ENCODE assay signal across 10 mouse cellular contexts in genomic region chr17:36981845-36982244, GRCm38 (mm10). TPM values are rescaled to one million over a fixed set of nuclear protein-coding genes. Genes with fewer than 3 reads are reported as not detected.
A peak's percentile ranks its signal among the peaks of the same experiment; 100 is the strongest.
DNase-seq lines count a peak whose midpoint lies in the region; ATAC-seq and TF ChIP-seq lines count a peak whose summit lies in the region.
"Had no signal": no experiment of that assay in that cellular context is flagged by ENCODE, and none has a peak within 500 bp of the region (broad histone marks: within the 10 kb centered on the region; RNA-seq: fewer than 3 reads in every experiment).

No protein-coding gene starts in this region.

- no peaks in the 10 kb centered on the region for H3K9me3 ChIP-seq in lung, embryonic 14.5 days (ENCODE audit: low read depth, low read length)
- no peaks in the 10 kb centered on the region for H3K9me3 ChIP-seq in neural tube, embryonic 15.5 days (replicated peaks)
- H3K9me3 ChIP-seq: hindbrain, embryonic 15.5 days had no signal

- no peak for TF ChIP-seq CTCF in heart, adult 2 months (IDR thresholded peaks at IDR 0.05)
- no peak for TF ChIP-seq CTCF in lung, embryonic 14.5 days (IDR thresholded peaks at IDR 0.05; ENCODE audit: low read depth)

- no peaks in the 10 kb centered on the region for H3K79me2 ChIP-seq in heart, adult 2 months (replicated peaks; ENCODE audit: control insufficient read depth, insufficient read depth, low read length)

- H3K27ac ChIP-seq in heart, adult 2 months, result no peak overlapping the region
- no peak overlapping the region for H3K27ac ChIP-seq in lung, embryonic 14.5 days (ENCODE audit: low read depth)
- H3K27ac ChIP-seq in neural tube, embryonic 15.5 days (replicated peaks), result no peak overlapping the region
- H3K27ac ChIP-seq: hindbrain, embryonic 15.5 days had no signal

- WGBS in heart, adult 2 months, result 22% methylated on average over 4 of the region's 4 CpGs
- 7% methylated on average over 4 of the region's 4 CpGs for WGBS in lung, embryonic 14.5 days
- 5% methylated on average over 4 of the region's 4 CpGs for WGBS in neural tube, embryonic 15.5 days

- no peak for TF ChIP-seq POLR2A in heart, adult 2 months (IDR thresholded peaks at IDR 0.05; ENCODE audit: insufficient read depth, low read depth, low read length)

- no peaks in the 10 kb centered on the region for H3K4me1 ChIP-seq in heart, adult 2 months (ENCODE audit: control insufficient read depth, insufficient read depth, low read length)
- 0 out of 2 replicates have a peak, but pooled peaks cover 8% of the 10 kb centered on the region for H3K4me1 ChIP-seq in lung, embryonic 14.5 days (ENCODE audit: insufficient read depth)
- no peaks in the 10 kb centered on the region for H3K4me1 ChIP-seq in neural tube, embryonic 15.5 days
- H3K4me1 ChIP-seq: hindbrain, embryonic 15.5 days had no signal

- no peak for TF ChIP-seq EP300 in heart, adult 2 months (IDR thresholded peaks at IDR 0.05; ENCODE audit: insufficient read depth, low read depth, low read length)

- H3K36me3 ChIP-seq in heart, adult 2 months (ENCODE audit: control insufficient read depth, insufficient read depth, low read length), result no peaks in the 10 kb centered on the region
- H3K36me3 ChIP-seq in lung, embryonic 14.5 days (ENCODE audit: insufficient read depth), result no peaks in the 10 kb centered on the region
- H3K36me3 ChIP-seq in neural tube, embryonic 15.5 days, result no peaks in the 10 kb centered on the region
- H3K36me3 ChIP-seq: hindbrain, embryonic 15.5 days had no signal

- no peak for ATAC-seq in lung, embryonic 14.5 days (ENCODE audit: insufficient read depth)
- no peak for ATAC-seq in neural tube, embryonic 15.5 days (ENCODE audit: low FRiP score)

- H3K27me3 ChIP-seq in heart, adult 2 months (ENCODE audit: control insufficient read depth, insufficient read depth, low read length), result no peaks in the 10 kb centered on the region
- 0 out of 2 replicates have a peak, but pooled peaks cover 4% of the 10 kb centered on the region for H3K27me3 ChIP-seq in lung, embryonic 14.5 days (ENCODE audit: insufficient read depth, low read length)
- H3K27me3 ChIP-seq in neural tube, embryonic 15.5 days (replicated peaks), result peaks cover 3% of the 10 kb centered on the region; the same call in 1 of the 2 replicates
- H3K27me3 ChIP-seq: hindbrain, embryonic 15.5 days had no signal

- no peak for DNase-seq in heart, adult 2 months
- no peak for DNase-seq in heart, postnatal 14 days
- no peak for DNase-seq in lung, embryonic 14.5 days
- no peak for DNase-seq in lung, postnatal 4 days
- DNase-seq in forelimb bud, embryonic 11.5 days (ENCODE audit: low read depth, low spot score), result peak; percentile 7
- DNase-seq in thymus, postnatal 25 days, result no peak
- DNase-seq in adrenal gland, adult 18-20 months (ENCODE audit: low spot score in 2 of 2), result no peak

- intact Hi-C loops in heart, adult 2 months (cut with DNase I), result no loop called here
- intact Hi-C loops in heart, postnatal 14 days (cut with DNase I), result no loop called here

- H3K4me2 ChIP-seq in lung, embryonic 14.5 days, result peak overlapping the region; percentile 50
- H3K4me2 ChIP-seq in neural tube, embryonic 15.5 days, result peak overlapping the region; percentile 28

- H3K9ac ChIP-seq in heart, adult 2 months (ENCODE audit: low read depth, low read length), result no peak overlapping the region
- H3K9ac ChIP-seq in lung, embryonic 14.5 days, result no peak overlapping the region
- no peak overlapping the region for H3K9ac ChIP-seq in neural tube, embryonic 15.5 days (replicated peaks)
- H3K9ac ChIP-seq: hindbrain, embryonic 15.5 days had no signal

- peak overlapping the region; percentile 22; the same call in 1 of the 2 replicates for H3K4me3 ChIP-seq in heart, adult 2 months
- no peak overlapping the region for H3K4me3 ChIP-seq in lung, embryonic 14.5 days (ENCODE audit: low read depth, low read length)
- no peak overlapping the region for H3K4me3 ChIP-seq in neural tube, embryonic 15.5 days (replicated peaks)
- H3K4me3 ChIP-seq: hindbrain, embryonic 15.5 days had no signal

RNA-seq across cellular contexts. Expression of gene 2410137M14Rik, which starts 0.8 kb away (rescaled TPM):
- total RNA-seq in heart, adult 2 months (2021), result under 1 TPM; 0.27 to 0.63 TPM
- 0.41 and 0.61 TPM in 2 replicates for polyA plus RNA-seq in heart, adult 2 months (2012; rRNA removed)
- not detected for total RNA-seq in heart, postnatal 14 days (2021)
- polyA plus RNA-seq in lung, embryonic 14.5 days (2014; fragmentation: Nextera tagmentation; extraction: Ambion mirVana), result not detected in 2 replicates
- polyA plus RNA-seq in neural tube, embryonic 15.5 days (2015; fragmentation: Nextera tagmentation; extraction: Ambion mirVana), result 0.27 TPM in 1 of 2 replicates, not detected in the other
- not detected for total RNA-seq in adrenal gland, adult 18-20 months (2021)
- polyA plus RNA-seq: forebrain, embryonic 11.5 days had no signal

RNA-seq across cellular contexts. Expression of gene H2-M5, which starts 7.5 kb away (rescaled TPM):
- total RNA-seq in heart, adult 2 months (2021), result under 1 TPM; 0.41 to 0.63 TPM
- polyA plus RNA-seq in heart, adult 2 months (2012; rRNA removed), result 0.14 and 0.35 TPM in 2 replicates
- total RNA-seq in heart, postnatal 14 days (2021), result under 1 TPM; 0.15 to 0.31 TPM
- polyA plus RNA-seq in lung, embryonic 14.5 days (2014; fragmentation: Nextera tagmentation; extraction: Ambion mirVana), result 0.17 and 0.22 TPM in 2 replicates
- polyA plus RNA-seq in neural tube, embryonic 15.5 days (2015; fragmentation: Nextera tagmentation; extraction: Ambion mirVana), result 2.5 and 2.7 TPM in 2 replicates
- total RNA-seq in adrenal gland, adult 18-20 months (2021), result not detected

RNA-seq across cellular contexts. Expression of gene Zfp57, which starts 19.1 kb away (rescaled TPM):
- 1 to 10 TPM in 1 of 2 experiments, under 1 TPM in 1; 0.94 to 1.4 TPM for total RNA-seq in heart, adult 2 months (2021)
- 2.3 and 4.3 TPM in 2 replicates for polyA plus RNA-seq in heart, adult 2 months (2012; rRNA removed)
- total RNA-seq in heart, postnatal 14 days (2021), result 1 to 10 TPM; 3.7 to 4.6 TPM
- 77.5 and 80.7 TPM in 2 replicates for polyA plus RNA-seq in lung, embryonic 14.5 days (2014; fragmentation: Nextera tagmentation; extraction: Ambion mirVana)
- 200 and 252 TPM in 2 replicates for polyA plus RNA-seq in neural tube, embryonic 15.5 days (2015; fragmentation: Nextera tagmentation; extraction: Ambion mirVana)
- total RNA-seq in adrenal gland, adult 18-20 months (2021), result 1 to 10 TPM; 2.5 to 3.5 TPM

RNA-seq across cellular contexts. Expression of gene Znrd1as, which starts 23.5 kb away (rescaled TPM):
- total RNA-seq in heart, adult 2 months (2021), result 10 to 100 TPM; 14.1 to 18.2 TPM
- polyA plus RNA-seq in heart, adult 2 months (2012; rRNA removed), result 4.0 and 8.8 TPM in 2 replicates
- total RNA-seq in heart, postnatal 14 days (2021), result 1 to 10 TPM; 8.5 to 9.9 TPM
- 5.1 and 6.9 TPM in 2 replicates for polyA plus RNA-seq in lung, embryonic 14.5 days (2014; fragmentation: Nextera tagmentation; extraction: Ambion mirVana)
- 5.5 and 5.8 TPM in 2 replicates for polyA plus RNA-seq in neural tube, embryonic 15.5 days (2015; fragmentation: Nextera tagmentation; extraction: Ambion mirVana)
- total RNA-seq in adrenal gland, adult 18-20 months (2021), result 10 to 100 TPM; 12.4 to 13.3 TPM

RNA-seq across cellular contexts. Expression of gene Znrd1, which starts 23.5 kb away (rescaled TPM):
- 10 to 100 TPM; 25.9 to 29.0 TPM for total RNA-seq in heart, adult 2 months (2021)
- 19.8 and 26.2 TPM in 2 replicates for polyA plus RNA-seq in heart, adult 2 months (2012; rRNA removed)
- 10 to 100 TPM; 21.4 to 26.9 TPM for total RNA-seq in heart, postnatal 14 days (2021)
- polyA plus RNA-seq in lung, embryonic 14.5 days (2014; fragmentation: Nextera tagmentation; extraction: Ambion mirVana), result 102 and 109 TPM in 2 replicates
- 59.2 and 62.9 TPM in 2 replicates for polyA plus RNA-seq in neural tube, embryonic 15.5 days (2015; fragmentation: Nextera tagmentation; extraction: Ambion mirVana)
- 10 to 100 TPM; 45.3 to 50.7 TPM for total RNA-seq in adrenal gland, adult 18-20 months (2021)
